Mouse (Mus musculus) testis, adult 2 months (tissue): ENCODE results near the gene Snx9.

Experiments
- CTCF ChIP-seq: fragments of 200-500 bp; IDR thresholded peaks from 2 replicates; pipeline ENCODE4 v1.5.1; 2012; ENCODE audit warnings: low read depth, mild to moderate bottlenecking, inconsistent platforms, low read length, moderate library complexity; ENCODE audit not compliant: control insufficient read depth, insufficient read depth, insufficient replicate concordance
- POLR2A ChIP-seq: fragments of 200-500 bp; IDR thresholded peaks from 2 replicates; pipeline ENCODE4 v1.6.1; 2012; ENCODE audit warnings: low read depth, mild to moderate bottlenecking, inconsistent platforms, low read length, moderate library complexity; ENCODE audit not compliant: control insufficient read depth

DNA sequence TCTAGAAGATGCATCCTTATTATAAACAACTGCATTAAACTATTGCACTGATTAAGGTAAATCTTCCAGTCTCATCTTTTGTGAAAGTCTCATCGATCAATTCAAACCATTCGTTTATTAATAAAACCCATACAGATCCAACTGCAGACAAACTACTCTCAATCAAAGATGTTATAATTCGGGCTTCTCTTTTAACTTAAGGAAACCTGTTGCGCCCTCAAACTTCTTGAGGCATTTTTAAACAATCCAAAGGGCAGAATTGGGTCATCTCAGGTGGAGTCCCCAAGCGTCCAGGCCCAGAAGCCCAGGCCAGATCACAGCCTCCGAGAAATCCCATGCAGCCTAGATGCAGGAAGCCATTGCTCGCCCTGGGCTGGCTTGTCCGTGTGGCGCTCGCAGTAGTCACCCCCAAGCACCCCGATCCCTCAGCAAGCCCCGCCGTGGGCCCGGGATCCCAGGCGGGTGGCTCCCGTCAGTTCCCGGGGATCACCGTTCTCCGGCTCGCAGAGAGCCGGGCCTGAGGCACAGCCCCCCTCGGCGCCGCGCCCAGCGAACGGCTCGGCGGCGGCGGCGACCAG is 490 bp upstream of the Snx9 start:
- TF ChIP-seq CTCF (no peak), POLR2A (no peak)
